Mouse (Mus musculus) frontal cortex, postnatal 25 days (tissue): ENCODE results near the gene Mycbp2.

Experiments used
- DNase-seq, 2 experiments: peaks; one replicate each; pipeline ENCODE4 v3.0.0; 2022; ENCODE audit warnings: low spot score in 2 of 2

Mycbp2 gene

DNA sequence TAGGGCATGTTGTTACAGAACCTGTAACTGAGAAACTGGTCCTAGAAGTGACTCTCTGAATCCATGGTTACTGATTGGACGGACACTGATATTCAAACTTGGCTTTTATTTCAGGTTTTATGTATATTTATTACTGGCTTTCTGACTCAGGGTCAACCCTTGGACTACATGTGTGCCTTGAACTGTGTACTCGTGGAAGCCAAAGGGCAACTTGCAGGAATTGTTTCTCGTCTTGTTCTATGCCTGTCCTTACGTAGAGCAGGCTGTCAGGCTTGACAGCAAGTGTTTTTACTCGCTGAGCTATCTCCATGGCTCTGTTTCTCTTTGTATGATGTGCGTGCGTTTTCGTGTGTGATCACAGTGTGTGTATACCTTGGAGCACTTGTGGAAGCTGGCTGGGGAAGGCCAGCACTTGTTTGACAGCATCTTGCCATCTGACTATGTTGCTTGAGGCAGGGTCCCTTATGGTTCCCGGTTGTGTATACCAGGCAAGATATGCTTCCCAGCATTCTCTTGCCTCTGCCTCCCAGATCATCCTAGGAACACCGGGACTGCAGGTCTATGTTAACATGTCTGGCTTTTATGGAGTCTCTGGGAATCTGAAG lies 243.8 kb downstream of the Mycbp2 start:
- no peak for DNase-seq

DNA sequence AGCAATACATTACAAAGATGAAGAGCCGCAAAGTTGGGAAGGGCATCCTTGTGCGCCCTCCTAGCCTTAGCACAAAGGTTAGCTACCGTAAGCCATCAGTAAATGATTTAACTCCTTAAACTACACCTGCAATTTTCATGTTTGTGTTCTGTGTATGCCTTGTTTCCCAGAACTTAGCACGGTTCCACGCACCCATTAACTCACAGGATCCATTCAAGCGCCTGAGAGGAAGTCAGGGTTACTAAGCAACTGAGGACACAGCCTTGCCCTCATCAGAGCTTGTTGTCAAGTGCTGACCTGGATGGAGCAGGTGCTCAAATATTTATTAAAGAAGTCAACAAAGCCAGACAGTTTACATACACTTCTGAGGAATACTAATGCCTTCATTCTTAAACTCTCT lies 244.4 kb downstream of the Mycbp2 start:
- DNase-seq, result no peak

DNA sequence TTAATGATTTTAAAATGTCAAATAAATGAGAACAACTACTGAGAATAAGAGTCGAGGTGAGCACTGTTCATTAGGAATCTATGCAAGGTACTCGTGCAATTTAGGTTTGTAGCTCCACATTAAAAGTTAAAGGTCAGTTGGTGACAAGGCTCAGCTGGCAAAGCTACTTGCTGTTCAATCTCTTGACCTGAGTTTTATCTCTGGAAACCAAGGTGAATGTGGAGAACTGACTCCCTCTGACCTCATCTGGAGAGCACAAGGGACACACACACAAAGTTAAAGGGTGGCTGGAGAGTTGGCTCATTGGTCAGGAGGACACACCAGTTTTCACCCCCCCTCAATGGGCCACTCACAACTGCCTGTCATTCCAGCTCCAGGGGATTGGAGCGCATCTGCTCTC lies 245.4 kb downstream of the Mycbp2 start:
- DNase-seq, result no peak

DNA sequence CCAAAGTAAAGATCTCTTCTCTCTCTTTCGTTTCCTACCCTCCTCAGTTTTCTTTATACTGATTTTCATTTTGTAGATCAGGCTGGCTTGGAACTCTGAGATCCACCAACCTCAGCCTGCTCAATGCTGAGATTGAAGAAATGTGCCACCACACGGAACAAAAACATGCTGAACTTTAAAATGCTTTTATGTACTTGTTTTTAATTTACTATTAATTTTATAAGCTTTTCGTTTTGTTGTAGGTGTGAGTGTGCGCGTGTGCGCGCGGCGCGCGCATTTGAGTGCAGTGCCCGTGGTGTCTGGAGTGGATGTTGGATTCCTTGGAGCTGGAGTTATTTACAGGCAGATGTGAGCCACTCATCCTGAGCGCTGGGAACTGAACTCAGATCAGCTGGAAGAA lies 246.3 kb downstream of the Mycbp2 start:
- DNase-seq, result no peak

DNA sequence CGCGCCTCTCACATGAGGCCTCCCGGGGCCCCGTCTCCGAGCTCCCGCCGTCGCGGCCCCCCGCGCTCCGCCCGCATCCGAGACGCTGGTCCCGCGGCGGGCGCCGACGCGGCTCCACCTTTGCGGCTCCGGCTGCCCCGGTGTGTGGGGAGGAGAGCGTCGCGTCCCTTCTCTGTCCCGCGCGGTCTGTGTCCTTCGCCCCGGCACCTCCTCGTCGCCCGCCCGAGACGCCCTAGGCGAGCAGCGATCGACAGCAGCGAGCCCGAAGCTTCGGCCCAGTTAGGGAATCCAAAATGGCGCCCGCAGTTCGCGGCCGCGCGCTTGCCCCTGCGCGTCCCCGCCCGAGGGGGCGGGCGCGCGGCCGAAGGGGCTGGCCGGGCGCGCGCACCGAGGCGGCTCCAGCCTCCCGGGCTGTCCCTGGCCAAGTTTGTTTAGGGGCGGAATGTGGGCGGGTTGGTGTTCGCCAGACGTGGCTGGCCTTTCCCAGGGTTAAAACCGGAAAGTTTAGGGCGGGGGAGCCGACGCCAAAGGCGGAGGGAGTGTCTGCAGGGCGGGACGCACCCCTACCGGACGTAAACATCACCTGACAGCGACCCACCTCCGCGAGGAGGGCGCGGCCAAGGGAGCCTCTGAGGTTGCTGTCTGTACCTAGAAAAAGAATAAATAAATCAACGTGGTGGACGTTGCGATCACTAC lies 247.2 kb downstream of the Mycbp2 start, which contains the start of gene Fbxl3:
Gene Fbxl3, minus strand, starts transcription at position 329 of the 696 bp plus-strand sequence.
- peak; percentile 60 to 68 for DNase-seq

DNA sequence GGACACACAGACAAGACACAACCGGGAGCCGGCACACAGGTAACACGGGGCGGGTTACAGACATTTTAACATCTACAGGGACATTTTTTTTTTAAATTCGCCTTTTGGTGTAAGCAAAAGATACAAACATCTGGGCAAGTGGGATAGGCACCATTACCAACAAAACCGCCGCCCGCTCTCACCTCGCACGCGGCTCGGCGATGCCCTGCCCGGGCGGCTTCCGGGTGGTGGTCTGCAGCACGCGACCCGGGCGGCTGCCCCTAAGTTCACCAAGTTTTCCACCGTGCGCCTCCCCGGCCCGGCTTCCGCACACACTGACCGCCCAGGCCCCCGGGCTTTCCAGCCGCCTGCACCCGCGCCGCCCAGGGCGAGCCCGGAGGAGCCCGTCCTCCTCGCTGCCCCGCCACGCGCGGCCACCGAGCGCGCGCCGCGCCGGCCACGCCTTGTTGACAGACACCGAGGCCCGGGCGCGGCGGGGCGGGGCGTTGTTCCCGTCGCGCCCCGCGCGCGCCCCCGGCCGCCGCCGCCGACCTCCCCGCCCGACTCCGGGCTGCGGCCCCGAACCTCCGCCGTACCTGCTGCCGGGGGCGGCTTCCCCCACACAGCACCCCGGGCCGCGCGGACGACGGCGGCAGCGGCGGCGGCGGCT lies 247.9 kb downstream of the Mycbp2 start:
- DNase-seq, result peak; percentile 52 to 63

DNA sequence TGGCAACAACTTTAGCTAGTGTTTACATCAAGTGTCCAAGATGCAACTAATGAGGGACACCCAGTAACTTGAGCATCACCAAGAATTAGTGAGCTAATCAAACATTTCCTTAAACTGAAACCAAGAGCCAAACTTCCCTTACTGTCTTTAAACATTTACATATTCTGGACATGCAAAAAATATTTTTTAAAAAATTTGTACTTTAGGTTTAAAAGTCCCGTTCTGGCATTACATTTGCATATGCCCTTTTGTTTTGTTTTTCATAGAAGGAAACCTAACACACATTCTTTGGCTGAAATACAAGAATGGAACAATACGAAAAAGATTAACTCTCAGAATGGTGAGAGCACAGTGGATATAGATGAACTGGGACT lies 248.4 kb downstream of the Mycbp2 start:
- no peak for DNase-seq

DNA sequence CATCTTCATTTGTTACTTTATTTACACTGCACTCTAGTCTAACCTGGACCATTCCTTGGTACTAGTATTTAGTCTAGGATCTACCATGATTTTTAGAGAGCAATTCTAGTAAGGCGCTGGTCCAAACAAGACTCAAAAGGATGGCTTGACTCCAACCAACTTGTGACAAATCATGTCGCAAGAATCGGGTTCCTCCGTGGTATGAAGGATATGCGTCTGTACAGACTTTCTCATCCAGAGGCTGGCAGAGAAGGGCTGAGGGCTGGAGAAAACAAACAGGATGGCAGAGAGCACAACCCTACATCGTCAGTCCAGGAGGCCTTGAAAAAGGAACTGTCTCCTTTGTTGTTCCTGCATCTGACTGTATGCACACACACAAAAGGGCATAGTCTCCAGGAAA lies 250.0 kb downstream of the Mycbp2 start:
- DNase-seq, result no peak

DNA sequence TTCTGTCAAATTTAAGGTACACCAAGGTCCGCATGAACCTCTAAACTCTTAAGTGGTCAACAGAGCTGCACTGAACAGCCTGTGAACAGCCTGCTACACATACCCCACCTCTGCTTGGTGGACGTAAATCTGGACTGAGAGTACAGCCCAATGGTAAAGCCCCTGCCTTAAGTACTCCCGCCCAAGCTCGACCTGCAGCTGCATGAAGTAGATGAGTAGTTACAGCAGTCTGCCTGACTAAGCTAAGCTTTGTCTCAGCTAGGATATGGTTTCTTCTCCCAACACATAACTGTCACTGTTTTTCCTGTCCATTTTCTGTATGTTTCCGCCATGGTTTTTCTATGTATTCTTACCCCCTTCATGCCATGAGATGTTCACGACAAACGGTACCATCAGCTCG lies 250.8 kb downstream of the Mycbp2 start:
- no peak for DNase-seq

DNA sequence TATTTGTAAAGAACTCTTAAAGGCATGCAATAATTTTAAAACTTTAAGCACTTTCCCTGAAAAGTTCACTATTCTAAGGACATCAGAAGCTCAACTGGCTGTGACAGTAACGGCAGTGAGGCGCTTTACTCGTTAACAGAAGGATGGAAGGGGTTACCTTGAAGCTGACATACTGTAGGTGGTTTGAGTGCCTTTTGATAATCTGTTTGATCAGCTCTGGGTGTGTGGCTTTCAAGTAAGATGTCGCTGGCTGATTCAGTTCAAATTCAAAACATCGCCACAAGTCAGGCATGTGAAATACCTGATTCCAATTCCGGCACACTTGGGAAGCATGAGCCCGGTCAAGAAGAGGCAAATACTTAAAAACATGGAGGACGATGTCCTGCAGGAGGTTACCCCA lies 251.6 kb downstream of the Mycbp2 start:
- DNase-seq, result no peak

DNA sequence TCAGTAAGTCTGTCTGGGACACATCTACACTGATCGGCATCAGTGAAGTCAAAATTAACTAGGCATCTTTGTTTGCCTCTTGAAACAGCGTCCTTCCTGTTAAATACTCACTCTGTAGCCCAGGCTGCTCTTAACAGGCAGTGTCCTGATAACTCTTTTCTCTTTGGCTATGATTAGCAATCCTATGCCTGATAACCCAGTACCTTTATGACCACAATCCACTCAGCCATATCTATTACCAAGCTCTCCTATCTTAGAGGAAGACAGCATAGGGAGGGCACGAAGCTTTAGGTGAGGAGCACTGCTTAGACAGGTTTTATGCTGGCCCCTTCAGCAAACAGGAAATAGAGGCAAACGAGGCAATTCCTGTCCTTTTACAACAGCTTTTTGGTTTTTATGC lies 252.9 kb downstream of the Mycbp2 start:
- DNase-seq, result no peak

DNA sequence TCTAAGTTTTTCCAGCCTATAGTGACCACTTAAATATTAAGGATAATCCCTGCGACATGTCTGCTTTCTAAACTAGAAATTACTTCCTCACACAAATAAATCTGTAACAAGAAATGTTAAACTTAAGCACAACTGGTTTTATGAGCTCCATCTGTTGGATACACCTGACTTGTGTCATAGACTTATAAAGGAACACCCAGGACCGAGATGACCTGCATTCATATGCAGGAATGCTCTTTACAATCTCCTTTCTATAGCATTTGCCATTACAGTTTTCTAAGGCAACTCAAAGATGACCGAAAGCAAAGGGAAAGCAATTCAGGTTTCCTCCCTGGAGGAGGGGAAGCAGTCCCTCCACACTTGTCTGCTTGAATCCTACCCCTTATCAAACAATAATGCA lies 253.4 kb downstream of the Mycbp2 start:
- DNase-seq, result no peak

DNA sequence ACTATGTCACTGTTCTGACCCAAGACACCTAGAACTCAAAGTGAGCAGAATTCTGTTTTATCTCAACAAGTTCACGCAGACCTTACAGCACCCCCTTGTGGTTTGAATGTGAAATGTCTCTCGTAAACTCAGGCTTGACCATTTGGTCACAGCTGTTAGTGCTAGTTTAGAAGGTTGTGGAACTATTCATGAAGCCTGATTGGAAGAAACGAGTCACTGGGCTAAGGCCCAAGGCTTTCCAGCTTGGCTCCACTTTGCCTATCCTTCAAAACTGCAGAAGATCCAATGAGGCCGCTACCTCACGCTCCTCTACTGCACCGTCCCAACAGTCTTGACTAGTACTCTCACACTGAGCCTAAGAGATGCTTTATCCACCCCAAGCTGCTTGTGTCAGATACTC lies 258.0 kb downstream of the Mycbp2 start:
- no peak for DNase-seq

DNA sequence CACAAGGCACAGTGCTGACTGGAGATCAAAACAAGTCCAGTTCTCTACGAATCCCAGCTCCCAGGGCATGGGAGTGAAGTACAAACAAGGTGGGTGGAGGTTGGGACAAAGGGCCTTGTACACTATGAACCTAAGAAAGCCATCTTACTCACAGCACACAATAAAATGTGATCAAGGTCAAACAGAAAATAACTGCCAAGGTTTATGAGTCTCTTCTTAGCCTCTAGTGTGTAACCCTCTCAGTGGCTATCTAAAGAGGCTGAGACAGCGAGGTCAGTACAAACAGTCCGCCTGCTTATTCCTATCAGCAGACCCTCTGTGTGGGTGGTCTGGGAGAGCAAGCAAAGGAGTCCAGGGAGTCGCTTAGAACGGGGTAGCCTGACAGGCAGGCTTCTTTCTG lies 258.8 kb downstream of the Mycbp2 start:
- no peak for DNase-seq

DNA sequence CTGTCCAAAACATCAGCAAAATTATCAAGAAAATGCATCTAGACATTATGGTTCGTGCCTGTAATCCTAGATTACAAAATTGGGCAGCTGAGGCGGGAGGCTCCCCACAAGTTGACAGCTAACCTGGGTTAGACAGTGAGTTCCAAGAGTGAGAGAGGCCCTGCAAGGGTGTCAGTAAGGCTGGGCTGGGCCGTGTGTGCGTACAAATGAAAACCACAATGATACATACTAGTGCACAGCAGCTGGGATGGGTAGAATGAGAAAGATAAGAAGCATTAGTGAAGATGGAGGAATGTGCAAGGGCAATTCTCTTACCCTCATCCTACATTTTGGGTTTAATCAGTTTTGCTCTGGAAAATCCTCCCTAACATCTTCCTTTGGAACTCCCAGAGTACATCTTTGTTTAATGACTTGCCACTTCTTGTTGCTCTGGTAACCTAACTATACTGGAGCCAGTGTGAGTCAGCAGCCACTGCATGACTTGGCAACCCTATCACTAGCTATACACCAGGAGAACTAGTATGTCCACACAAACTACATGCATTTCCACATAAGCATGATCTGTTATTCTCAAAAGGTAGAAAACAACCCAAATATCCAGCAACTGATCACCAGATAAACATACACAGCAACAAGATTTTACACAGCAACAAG lies 259.8 kb downstream of the Mycbp2 start:
- DNase-seq, result no peak

DNA sequence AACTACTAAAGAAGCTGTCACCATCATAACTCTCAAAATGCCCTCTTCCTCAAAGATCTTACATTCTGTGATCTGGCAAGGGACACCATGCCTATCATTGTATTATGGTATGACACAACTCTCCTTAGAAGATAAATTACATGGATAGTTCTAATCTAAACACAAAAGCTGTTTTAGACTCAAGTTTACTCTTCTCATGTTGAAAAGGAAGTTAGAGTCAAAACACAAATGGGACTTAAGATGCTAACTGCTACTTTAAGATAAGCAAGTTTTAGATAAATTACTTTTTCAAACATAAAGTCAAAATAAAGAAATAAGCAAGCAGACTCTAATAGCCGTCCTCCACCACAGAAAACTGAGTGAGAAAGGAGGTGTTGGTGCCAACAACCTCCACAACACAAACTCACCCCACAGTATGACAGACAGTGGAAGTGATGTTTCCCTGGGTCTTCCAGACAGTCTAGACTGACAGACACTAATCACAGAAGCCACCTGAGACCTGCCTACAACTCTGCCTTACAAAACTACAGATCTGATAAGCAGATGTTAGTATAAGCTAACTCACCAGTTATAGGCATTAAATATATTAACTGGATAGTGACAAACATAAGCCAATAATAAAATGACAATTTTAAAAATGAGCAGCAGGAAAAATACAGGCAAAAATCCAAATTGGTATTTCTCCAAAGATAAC lies 260.6 kb downstream of the Mycbp2 start:
- no peak for DNase-seq

DNA sequence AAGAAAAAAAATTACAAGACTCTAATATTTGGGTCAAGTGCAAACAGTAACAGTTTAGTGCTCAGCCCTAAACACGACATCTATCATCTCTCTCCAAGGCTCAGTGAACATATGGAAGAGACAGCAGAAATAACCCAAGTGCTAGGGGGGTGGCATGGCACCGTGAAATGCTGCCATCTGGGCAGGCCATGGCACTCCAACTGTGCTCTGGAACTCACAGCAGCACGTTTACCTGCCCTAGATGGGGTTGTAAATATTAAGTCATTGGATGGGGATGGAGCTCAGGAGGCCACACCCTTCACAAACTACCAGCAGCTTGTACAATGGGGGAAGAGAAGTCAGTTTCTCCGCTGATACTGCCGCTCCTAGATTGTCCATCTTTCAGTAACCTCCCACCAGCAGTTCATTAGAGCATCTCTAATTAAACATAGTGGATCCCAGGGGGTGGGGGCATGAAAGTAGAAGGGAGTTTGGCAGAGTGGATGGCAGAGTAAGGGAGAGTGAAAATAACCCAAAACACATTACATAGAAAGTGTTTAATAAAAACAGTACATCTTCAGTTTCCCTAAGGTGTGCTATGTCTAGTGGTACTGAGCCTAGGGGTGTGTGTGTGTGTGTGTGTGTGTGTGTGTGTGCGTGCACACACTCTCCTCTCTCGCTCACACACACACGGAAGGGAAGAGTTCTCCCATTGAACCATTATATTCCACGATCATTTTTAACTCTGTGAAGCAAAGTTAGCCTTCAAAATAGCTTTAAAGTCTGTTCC lies 267.2 kb downstream of the Mycbp2 start:
- no peak for DNase-seq

DNA sequence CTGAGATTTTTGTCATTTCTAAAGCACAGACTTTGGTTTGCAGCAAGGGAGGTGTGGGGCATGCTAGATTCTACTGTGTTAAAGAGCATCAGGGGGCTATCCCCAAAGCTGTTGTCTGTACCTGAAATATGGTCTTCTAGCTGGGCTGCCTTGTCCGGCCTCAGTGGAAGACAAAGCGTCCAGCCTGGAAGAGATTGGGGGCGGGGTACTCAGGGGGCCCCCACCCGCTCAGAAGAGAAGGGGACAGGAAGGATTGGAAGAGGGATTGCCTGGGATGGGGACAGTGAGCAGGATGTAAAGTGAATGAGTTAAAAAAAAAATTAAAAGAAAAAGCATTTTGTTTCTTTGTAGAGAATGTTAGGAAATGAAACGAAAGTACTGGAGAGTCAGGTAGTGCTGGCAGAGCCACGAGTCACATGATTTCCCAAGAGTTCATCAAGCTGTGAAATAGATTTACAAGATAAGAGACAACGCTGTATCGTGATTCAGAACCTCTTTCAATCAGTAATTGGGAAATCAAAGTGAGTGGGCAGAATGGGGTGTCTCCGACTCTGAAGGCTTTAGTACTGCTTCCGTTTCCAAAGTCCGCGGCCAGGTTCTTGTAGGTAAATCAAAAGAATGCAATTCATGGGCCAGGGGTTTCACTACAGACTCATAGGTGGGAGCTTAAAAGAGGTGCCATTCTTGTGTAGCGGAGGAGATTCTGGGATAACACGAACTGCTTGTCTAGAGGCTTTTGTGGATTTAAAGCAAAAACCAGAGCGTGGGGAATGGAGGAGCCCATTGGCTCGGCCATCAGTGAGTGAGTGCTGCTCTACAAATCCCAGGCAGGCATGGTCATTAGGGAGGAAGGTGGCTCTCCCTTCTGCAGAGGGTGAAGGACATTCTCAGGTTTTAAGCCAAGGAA lies 268.4 kb downstream of the Mycbp2 start:
- no peak for DNase-seq

DNA sequence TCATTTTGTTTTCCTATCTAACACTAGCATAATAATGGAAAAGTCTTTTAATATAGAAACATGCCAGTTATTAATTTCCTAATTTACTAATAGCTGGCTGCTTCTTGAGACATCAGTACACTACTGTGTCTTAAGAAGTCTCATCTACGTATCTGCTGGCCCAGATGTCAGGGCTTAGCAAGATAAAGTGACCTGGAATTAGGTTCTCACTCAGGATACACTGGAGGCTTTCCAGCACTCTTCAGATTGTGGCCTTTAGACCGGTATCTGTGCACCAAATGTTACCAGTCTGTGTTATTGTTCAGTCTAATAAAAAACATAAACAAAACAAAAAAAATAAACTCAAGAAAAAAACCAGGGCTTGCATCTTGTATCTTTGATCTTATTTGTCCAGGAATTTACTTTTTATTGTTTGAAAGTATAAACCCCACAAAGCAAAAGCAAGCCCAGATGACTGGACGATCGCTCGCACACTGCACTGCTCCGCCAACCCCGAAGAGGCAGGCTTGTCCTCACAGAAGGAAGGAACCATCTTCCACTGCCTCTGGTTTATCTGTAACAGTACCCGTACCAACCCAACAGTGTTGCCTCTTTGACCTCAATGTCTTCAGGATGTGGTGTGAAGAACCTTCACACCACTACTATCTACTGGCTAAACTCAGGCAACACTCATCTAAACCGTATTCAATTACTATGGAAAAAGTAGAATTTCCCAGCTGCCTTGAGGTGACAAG lies 269.2 kb downstream of the Mycbp2 start:
- no peak for DNase-seq

DNA sequence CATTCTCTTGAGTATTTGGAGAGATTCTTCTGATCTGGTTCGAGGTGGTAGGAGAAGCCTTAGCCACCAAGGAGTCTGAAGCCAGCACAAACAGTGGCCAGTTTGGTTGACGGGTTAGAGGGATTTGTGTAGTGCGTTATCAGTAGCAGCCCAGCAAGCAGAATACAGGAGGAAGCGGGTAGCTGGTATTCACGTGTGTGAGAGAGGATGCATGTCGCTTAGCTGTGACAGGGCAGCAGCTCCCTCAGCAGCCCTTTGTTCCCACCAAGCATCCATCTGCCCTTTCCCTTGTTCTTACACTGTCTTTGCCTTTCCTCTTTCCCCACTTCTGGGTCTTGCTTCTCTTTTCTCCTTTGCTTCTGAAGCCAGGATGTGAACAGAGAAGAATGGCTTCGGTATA lies 271.4 kb downstream of the Mycbp2 start:
- no peak for DNase-seq
